Mouse (Mus musculus) central nervous system, embryonic 14 days (tissue): ENCODE measurements around the gene Ryr3. TPM values are rescaled to one million over a fixed set of nuclear protein-coding genes. Genes with fewer than 3 reads are reported as not detected.

Experiments
- polyA plus RNA-seq: library from polyadenylated mRNA; depleted of rRNA; stranded (reverse); fragments of >200 nt; gene quantifications from 2 replicates; pipeline ENCODE4 v1.2.3, GENCODE M21; 2012; rRNA removed

Ryr3 gene
- 11.1 and 11.3 TPM in 2 replicates for polyA plus RNA-seq

DNA sequence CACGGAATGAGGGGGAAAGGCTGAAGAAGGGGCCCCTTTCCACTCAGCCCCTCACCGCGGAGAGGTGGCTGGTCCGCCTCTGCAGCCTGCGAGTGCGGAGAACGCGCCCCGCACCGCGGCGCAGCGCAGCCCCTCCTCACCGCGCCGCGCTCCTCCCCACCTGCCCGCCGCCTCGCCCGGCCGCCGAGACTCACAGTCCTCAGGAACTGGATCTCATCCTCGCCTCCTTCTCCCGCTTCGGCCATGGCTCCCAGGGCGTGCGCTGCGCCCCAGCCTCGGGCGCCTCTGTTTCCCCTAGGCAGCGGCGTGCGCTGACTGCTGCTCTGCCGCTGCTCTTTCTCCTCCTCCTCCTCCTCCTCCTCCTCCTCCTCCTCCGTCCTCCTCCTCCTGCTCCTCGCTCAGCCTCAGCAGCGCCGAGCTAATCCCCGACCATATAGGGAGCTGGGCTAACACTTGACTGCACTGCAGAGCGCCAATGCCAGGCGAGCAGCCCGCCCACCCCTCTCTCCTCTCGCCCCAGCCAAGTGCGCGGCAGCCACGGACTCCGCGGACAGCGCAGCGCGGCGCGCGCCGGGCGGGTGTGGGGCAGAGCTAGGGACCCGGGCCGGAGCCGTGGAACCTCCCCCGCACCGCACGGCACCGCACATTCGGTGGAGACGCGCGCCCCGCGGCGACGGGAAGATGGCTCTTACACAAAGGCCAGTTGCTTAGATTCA, at the start of gene Ryr3:
Gene Ryr3, minus strand, starts transcription at position 351 of the 716 bp plus-strand sequence.

Other genes with a start within 250 kb of the Ryr3 start
- not detected in 2 replicates for gene Tmco5b, start 68.6 kb upstream of the Ryr3 start, polyA plus RNA-seq
- gene Fmn1, start 110.6 kb upstream of the Ryr3 start, polyA plus RNA-seq: 0.23 and 0.64 TPM in 2 replicates